Mouse (Mus musculus) stomach, postnatal 0 days (tissue): ENCODE data around the gene Ppt2.

ENCODE experiments used
- CTCF ChIP-seq: IDR thresholded peaks from 2 replicates; pipeline ENCODE4 v1.5.1; 2016; ENCODE audit warnings: antibody characterized with exemption, low read depth, mild to moderate bottlenecking, moderate library complexity
- EP300 ChIP-seq: optimal IDR thresholded peaks from 2 replicates; pipeline ENCODE3; 2016; ENCODE audit warnings: antibody characterized with exemption

DNA sequence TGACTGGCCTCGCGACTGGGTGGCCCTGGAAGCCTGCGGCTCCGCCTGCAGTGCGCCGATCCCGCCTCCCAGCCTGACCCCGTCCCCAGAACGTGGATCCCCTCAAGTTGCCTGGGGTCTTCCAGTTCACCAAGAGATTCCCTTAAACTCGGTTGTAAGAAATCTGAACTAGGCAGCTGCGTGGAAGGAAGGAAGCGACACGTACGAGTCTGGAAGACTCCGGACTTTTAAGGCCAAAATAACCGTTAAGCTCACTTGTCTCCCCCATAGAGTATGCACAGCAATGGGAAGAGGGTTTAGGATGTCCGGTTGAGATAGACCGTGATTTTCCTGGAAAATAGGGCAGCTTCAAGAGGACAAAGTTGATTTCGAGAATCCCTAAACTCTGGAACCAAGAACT lies 40.5 kb downstream of the Ppt2 start:
- TF ChIP-seq CTCF (no peak), EP300 (no peak)
